Mouse (Mus musculus) CH12.LX (cell line): ENCODE data around the gene Zdhhc18.

Source experiments
- CTCF ChIP-seq, 2 experiments: IDR thresholded peaks in 1 of 2; conservative IDR thresholded peaks in 1 of 2; 2 replicates each; pipeline ENCODE4 v1.5.1; 2011 to 2012; ENCODE audit warnings: low read depth in 2 of 2, low read length in 2 of 2, improper control_type of control experiment in 1 of 2, inconsistent platforms in 1 of 2, mild to moderate bottlenecking in 1 of 2, moderate library complexity in 1 of 2
- ETS1 ChIP-seq: conservative IDR thresholded peaks from 2 replicates; pipeline ENCODE4 v1.6.1; 2012; ENCODE audit warnings: low read depth, mild to moderate bottlenecking, inconsistent platforms, low read length, improper control_type of control experiment, moderate library complexity
- HCFC1 ChIP-seq: IDR thresholded peaks from 2 replicates; pipeline ENCODE4 v1.6.1; 2012; ENCODE audit warnings: low read depth, mild to moderate bottlenecking, inconsistent platforms, low read length, improper control_type of control experiment
- MAX ChIP-seq: IDR thresholded peaks from 2 replicates; pipeline ENCODE4 v1.6.1; 2011; ENCODE audit warnings: low read length, improper control_type of control experiment
- NRF1 ChIP-seq: IDR thresholded peaks from 2 replicates; pipeline ENCODE4 v1.6.1; 2014; ENCODE audit warnings: low read depth, mild to moderate bottlenecking, inconsistent platforms, low read length, improper control_type of control experiment, moderate library complexity
- SMC3 ChIP-seq: IDR thresholded peaks from 2 replicates; pipeline ENCODE4 v1.6.1; 2011; ENCODE audit warnings: low read depth, low read length, improper control_type of control experiment
- ZC3H11A ChIP-seq: IDR thresholded peaks from 2 replicates; pipeline ENCODE4 v1.6.1; 2012; ENCODE audit warnings: low read depth, mild to moderate bottlenecking, inconsistent platforms, low read length, improper control_type of control experiment

GRCm38 (mm10) chr4:133674331-133674695 lies 24.4 kb upstream of the Zdhhc18 start:
- TF ChIP-seq CTCF (conservative IDR thresholded peaks at IDR 0.05 in 1 of 2, IDR thresholded peaks at IDR 0.05 in 1 of 2; ENCODE audit: low read depth in 2 of 2, low read length in 2 of 2): no peak
- TF ChIP-seq ZC3H11A: no peak
- TF ChIP-seq MAX: no peak
- TF ChIP-seq HCFC1: no peak
- no peak for TF ChIP-seq ETS1
- no peak for TF ChIP-seq NRF1
- TF ChIP-seq SMC3: no peak
